Mouse (Mus musculus) CH12.LX (cell line): ENCODE measurements at regions not wholly inside any gene's neighbourhood (a gene's known extent, or its start where the extent isn't known, plus 50 kb on each side); places are given as distances from the start of the nearest gene placed in this dataset.

Experiments used
- CTCF ChIP-seq, 2 experiments: IDR thresholded peaks in 1 of 2; conservative IDR thresholded peaks in 1 of 2; 2 replicates each; pipeline ENCODE4 v1.5.1; 2011 to 2012; ENCODE audit warnings: low read depth in 2 of 2, low read length in 2 of 2, improper control_type of control experiment in 1 of 2, inconsistent platforms in 1 of 2, mild to moderate bottlenecking in 1 of 2, moderate library complexity in 1 of 2
- E2F4 ChIP-seq: IDR thresholded peaks from 2 replicates; pipeline ENCODE4 v1.6.1; 2011; ENCODE audit warnings: low read depth, low read length, improper control_type of control experiment; ENCODE audit not compliant: insufficient replicate concordance
- MAX ChIP-seq: IDR thresholded peaks from 2 replicates; pipeline ENCODE4 v1.6.1; 2011; ENCODE audit warnings: low read length, improper control_type of control experiment
- MAZ ChIP-seq: IDR thresholded peaks from 2 replicates; pipeline ENCODE4 v1.6.1; 2012; ENCODE audit warnings: low read depth, mild to moderate bottlenecking, inconsistent platforms, low read length, improper control_type of control experiment, moderate library complexity
- MXI1 ChIP-seq: IDR thresholded peaks from 2 replicates; pipeline ENCODE4 v1.6.1; 2011; ENCODE audit warnings: mild to moderate bottlenecking, low read depth, low read length, improper control_type of control experiment
- SIN3A ChIP-seq: IDR thresholded peaks from 2 replicates; pipeline ENCODE4 v1.6.1; 2012; ENCODE audit warnings: low read length, improper control_type of control experiment, inconsistent platforms
- ZC3H11A ChIP-seq: IDR thresholded peaks from 2 replicates; pipeline ENCODE4 v1.6.1; 2012; ENCODE audit warnings: low read depth, mild to moderate bottlenecking, inconsistent platforms, low read length, improper control_type of control experiment

DNA sequence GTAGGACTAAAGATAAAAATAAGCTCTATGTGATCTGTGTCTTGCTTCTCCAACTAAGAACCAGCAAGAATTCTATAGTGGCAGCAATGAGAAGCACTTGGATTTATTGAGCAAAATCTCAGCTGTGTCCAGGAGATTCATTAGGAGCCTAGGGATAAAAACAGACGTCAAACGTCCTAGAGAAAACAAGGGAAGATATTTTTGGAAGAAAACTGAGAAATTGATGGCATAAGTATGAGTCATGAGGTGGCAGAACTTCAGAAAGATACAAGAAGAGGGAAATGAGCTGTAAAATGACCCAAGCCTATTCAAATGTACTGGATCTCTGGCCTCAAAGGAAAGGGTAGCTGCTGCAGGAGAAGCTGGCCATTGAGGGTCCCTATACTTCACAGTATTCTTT, 65.7 kb upstream of the Armcx2 start:
- TF ChIP-seq ZC3H11A, result no peak
- TF ChIP-seq E2F4, result no peak
- TF ChIP-seq MAX, result no peak
- no peak for TF ChIP-seq CTCF (conservative IDR thresholded peaks at IDR 0.05 in 1 of 2, IDR thresholded peaks at IDR 0.05 in 1 of 2; ENCODE audit: low read depth in 2 of 2, low read length in 2 of 2)
- no peak for TF ChIP-seq SIN3A
- no peak for TF ChIP-seq MAZ
- no peak for TF ChIP-seq MXI1
